Mouse (Mus musculus): Measurements from ENCODE around the gene Gm6890.
"Not testable (repeated sequence)": the region's sequence is repeated elsewhere in the genome, so short reads cannot be mapped to it uniquely, and the experiment has no call there.

Gm6890 gene

GRCm38 (mm10) chrX:74740627-74741026 is at the start of gene Gm6890:
TSS of gene Gm6890 (plus strand) at chrX:74740927.
- DNase-seq (ENCODE audit: low spot score in 2 of 2) = not testable (repeated sequence)

DNA sequence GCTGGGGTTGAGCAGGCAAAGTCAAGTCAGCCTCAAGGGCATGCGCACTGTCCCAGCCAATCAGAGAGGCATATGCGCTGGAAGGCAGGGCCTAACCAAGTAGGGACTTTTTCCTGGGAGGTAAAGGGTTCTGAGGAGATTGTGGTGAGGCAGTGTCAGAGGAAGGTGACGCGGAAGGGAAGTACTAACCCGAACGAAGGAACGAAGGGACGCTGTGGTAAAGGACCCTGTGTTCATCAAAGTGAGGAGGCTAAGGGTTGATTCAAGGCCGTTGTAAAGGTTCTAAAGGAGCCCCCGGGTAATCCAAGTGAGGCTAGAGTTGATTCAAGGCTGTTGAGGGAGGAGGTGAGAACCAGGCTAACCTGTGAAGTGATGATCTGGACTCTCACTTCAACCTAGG is 14.5 kb upstream of the Gm6890 start:
- not testable (repeated sequence) for DNase-seq (ENCODE audit: low spot score in 2 of 2)

GRCm38 (mm10) chrX:74770715-74771114 is 30.0 kb downstream of the Gm6890 start:
- not testable (repeated sequence) for DNase-seq (ENCODE audit: low spot score in 2 of 2)
